Mouse (Mus musculus): ENCODE measurements around the gene Aff3. TPM values are rescaled to one million over a fixed set of nuclear protein-coding genes. Genes with fewer than 3 reads are reported as not detected.
A peak's percentile ranks its signal among the peaks of the same experiment; 100 is the strongest.

The Aff3 gene
- total and polyA plus RNA-seq, 2 experiments from 2014 or later = 1.1 to 1.9 TPM

- no peak for TF ChIP-seq CTCF (IDR thresholded peaks at IDR 0.05; ENCODE audit: low read depth)
- no peak for TF ChIP-seq EP300 (IDR thresholded peaks at IDR 0.05; ENCODE audit: low read depth)
- DNase-seq (ENCODE audit: low spot score) = no peak
- Histone ChIP-seq H3K27ac (ENCODE audit: low read depth) (no peak overlapping the region), H3K4me1 (ENCODE audit: control insufficient read depth, insufficient read depth) (peaks cover 5% of the 10 kb centered on the region; the same call in 1 of the 2 replicates), H3K9ac (replicated peaks; ENCODE audit: low read depth, low read length) (no peak overlapping the region), H3K9me3 (replicated peaks; ENCODE audit: control insufficient read depth, low read length) (no peaks in the 10 kb centered on the region), H3K4me3 (ENCODE audit: low read depth, low read length) (no peak overlapping the region), H3K4me2 (ENCODE audit: low read depth, low read length) (no peak overlapping the region), H3K27me3 (ENCODE audit: control insufficient read depth, insufficient read depth, low read length) (no peaks in the 10 kb centered on the region), H3K36me3 (replicated peaks; ENCODE audit: control insufficient read depth, insufficient read depth, low read length) (no peaks in the 10 kb centered on the region)
- ATAC-seq (ENCODE audit: insufficient read depth, low read depth) = no peak
- 47% methylated on average over 5 of the region's 5 CpGs for WGBS
Measured at GRCm38 (mm10) chr1:38212386-38212785, 452.4 kb downstream of the Aff3 start.

DNA sequence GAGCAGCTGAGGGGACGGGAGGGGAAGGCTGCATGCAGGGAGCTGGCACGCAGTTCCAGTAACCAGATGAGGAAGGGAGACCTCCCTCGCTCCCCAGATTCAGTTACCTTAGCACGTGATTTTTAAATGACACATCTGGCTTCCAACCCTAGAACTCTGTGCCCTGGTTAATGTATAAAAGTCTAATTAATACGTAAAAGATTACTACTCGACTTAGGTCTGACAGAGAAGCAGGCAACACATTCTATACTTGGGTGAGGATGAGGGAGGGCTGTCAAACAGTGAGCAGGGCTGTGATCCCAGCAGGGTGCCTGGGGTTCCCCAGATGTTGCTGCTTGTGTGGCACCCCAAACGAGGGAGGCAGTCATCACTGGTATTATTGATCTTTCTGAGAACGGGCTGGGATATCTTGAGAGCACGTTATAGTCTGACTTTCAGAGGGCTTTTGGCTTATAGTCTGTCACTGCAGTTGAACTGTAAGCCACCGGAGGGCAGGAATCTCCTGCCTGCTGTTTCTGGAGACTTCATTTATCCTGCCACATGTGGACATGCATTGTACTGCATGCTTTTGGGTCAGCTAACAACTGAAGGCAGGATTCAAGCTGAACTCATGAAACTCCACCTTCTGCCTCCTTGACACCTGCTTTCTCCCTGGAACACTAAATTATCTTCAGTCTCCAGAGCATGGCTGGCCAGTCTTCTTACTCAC lies 462.1 kb downstream of the Aff3 start:
- Histone ChIP-seq H3K27me3 (ENCODE audit: control insufficient read depth, insufficient read depth, low read length) (no peaks in the 10 kb centered on the region), H3K27ac (ENCODE audit: low read depth) (no peak overlapping the region), H3K9ac (replicated peaks; ENCODE audit: low read depth, low read length) (no peak overlapping the region), H3K4me3 (ENCODE audit: low read depth, low read length) (no peak overlapping the region), H3K9me3 (replicated peaks; ENCODE audit: control insufficient read depth, low read length) (no peaks in the 10 kb centered on the region), H3K4me2 (ENCODE audit: low read depth, low read length) (no peak overlapping the region), H3K36me3 (replicated peaks; ENCODE audit: control insufficient read depth, insufficient read depth, low read length) (no peaks in the 10 kb centered on the region), H3K4me1 (ENCODE audit: control insufficient read depth, insufficient read depth) (peaks cover 4% of the 10 kb centered on the region; the same call in 1 of the 2 replicates)
- WGBS = 76% methylated on average over 10 of the region's 10 CpGs
- TF ChIP-seq EP300 (IDR thresholded peaks at IDR 0.05; ENCODE audit: low read depth) = no peak
- peak; percentile 86 for TF ChIP-seq CTCF (IDR thresholded peaks at IDR 0.05; ENCODE audit: low read depth)
- ATAC-seq (ENCODE audit: insufficient read depth, low read depth) = no peak
- peak; percentile 60 for DNase-seq (ENCODE audit: low spot score)

GRCm38 (mm10) chr1:38201796-38202195 lies 463.0 kb downstream of the Aff3 start:
- Histone ChIP-seq H3K27me3 (ENCODE audit: control insufficient read depth, insufficient read depth, low read length) (no peaks in the 10 kb centered on the region), H3K4me2 (ENCODE audit: low read depth, low read length) (no peak overlapping the region), H3K4me3 (ENCODE audit: low read depth, low read length) (no peak overlapping the region), H3K9ac (replicated peaks; ENCODE audit: low read depth, low read length) (no peak overlapping the region), H3K27ac (ENCODE audit: low read depth) (no peak overlapping the region), H3K4me1 (ENCODE audit: control insufficient read depth, insufficient read depth) (peaks cover 4% of the 10 kb centered on the region; the same call in 1 of the 2 replicates), H3K36me3 (replicated peaks; ENCODE audit: control insufficient read depth, insufficient read depth, low read length) (no peaks in the 10 kb centered on the region), H3K9me3 (replicated peaks; ENCODE audit: control insufficient read depth, low read length) (no peaks in the 10 kb centered on the region)
- no peak for TF ChIP-seq CTCF (IDR thresholded peaks at IDR 0.05; ENCODE audit: low read depth)
- no peak for TF ChIP-seq EP300 (IDR thresholded peaks at IDR 0.05; ENCODE audit: low read depth)
- DNase-seq (ENCODE audit: low spot score) (no peak), ATAC-seq (ENCODE audit: insufficient read depth, low read depth) (no peak)
- WGBS = 84% methylated on average over 3 of the region's 3 CpGs

DNA sequence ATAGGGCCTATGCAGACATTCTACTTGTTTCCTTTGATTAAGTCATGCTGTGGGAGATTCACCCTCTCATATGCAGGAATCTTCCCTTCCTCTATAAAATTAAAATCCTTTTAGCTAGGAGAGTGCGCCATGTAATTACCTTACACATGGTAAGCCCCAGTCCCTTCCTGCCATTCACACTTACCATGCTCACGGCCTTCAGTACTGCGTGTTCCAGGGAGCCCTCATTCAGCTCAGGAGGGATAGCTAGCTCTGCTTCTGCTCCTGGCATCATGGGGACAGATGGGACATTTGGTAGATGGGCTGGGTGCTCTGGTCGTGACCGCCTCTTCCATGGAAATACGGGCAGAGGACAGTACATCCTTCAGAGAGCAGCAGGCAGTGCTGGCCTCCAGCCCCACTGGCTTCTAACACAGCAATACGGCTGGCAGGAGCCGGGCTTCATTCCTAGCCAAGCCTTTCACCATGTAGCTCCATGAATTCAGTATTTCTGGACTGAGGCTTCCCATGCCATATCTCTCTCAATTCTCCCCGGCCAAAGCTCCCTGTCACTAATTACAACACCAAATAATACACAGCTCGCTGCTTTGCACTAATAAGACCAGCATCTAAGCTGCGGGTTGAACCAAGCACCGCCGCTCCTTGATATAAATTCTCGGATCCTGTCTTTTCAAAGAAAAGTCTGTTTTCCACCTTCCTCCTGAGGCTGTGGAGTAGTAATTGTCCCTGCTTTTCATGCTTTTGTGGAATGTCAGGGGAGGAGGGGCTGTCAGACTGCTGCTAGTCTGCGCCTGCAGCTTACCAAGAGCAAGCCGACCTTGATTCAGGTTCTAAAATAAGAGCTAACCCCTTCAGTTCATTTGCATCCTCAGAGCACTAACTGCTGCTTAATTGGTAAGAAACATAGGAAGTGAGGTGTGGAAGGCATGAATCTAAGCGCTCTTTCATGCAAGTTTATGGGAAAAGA lies 464.8 kb downstream of the Aff3 start:
- Histone ChIP-seq H3K9ac (replicated peaks; ENCODE audit: low read depth, low read length) (no peak overlapping the region), H3K4me1 (ENCODE audit: control insufficient read depth, insufficient read depth) (peaks cover 4% of the 10 kb centered on the region; the same call in 1 of the 2 replicates), H3K27me3 (ENCODE audit: control insufficient read depth, insufficient read depth, low read length) (no peaks in the 10 kb centered on the region), H3K9me3 (replicated peaks; ENCODE audit: control insufficient read depth, low read length) (no peaks in the 10 kb centered on the region), H3K27ac (ENCODE audit: low read depth) (peak overlapping the region; percentile 59), H3K36me3 (replicated peaks; ENCODE audit: control insufficient read depth, insufficient read depth, low read length) (no peaks in the 10 kb centered on the region), H3K4me2 (ENCODE audit: low read depth, low read length) (no peak overlapping the region), H3K4me3 (ENCODE audit: low read depth, low read length) (no peak overlapping the region)
- WGBS = 52% methylated on average over 17 of the region's 17 CpGs
- peak; percentile 35 for DNase-seq (ENCODE audit: low spot score)
- TF ChIP-seq EP300 (IDR thresholded peaks at IDR 0.05; ENCODE audit: low read depth) = no peak
- no peak for TF ChIP-seq CTCF (IDR thresholded peaks at IDR 0.05; ENCODE audit: low read depth)
- peak; percentile 47; the same call in 1 of the 2 replicates for ATAC-seq (ENCODE audit: insufficient read depth, low read depth)

GRCm38 (mm10) chr1:38198393-38199029 lies 466.2 kb downstream of the Aff3 start:
- Histone ChIP-seq H3K4me3 (ENCODE audit: low read depth, low read length) (no peak overlapping the region), H3K27ac (ENCODE audit: low read depth) (no peak overlapping the region), H3K4me2 (ENCODE audit: low read depth, low read length) (no peak overlapping the region), H3K36me3 (replicated peaks; ENCODE audit: control insufficient read depth, insufficient read depth, low read length) (no peaks in the 10 kb centered on the region), H3K27me3 (ENCODE audit: control insufficient read depth, insufficient read depth, low read length) (no peaks in the 10 kb centered on the region), H3K9me3 (replicated peaks; ENCODE audit: control insufficient read depth, low read length) (no peaks in the 10 kb centered on the region), H3K9ac (replicated peaks; ENCODE audit: low read depth, low read length) (no peak overlapping the region), H3K4me1 (ENCODE audit: control insufficient read depth, insufficient read depth) (peaks cover 4% of the 10 kb centered on the region; the same call in 1 of the 2 replicates)
- TF ChIP-seq EP300 (IDR thresholded peaks at IDR 0.05; ENCODE audit: low read depth) (no peak), CTCF (IDR thresholded peaks at IDR 0.05; ENCODE audit: low read depth) (no peak)
- 87% methylated on average over 15 of the region's 15 CpGs for WGBS
- ATAC-seq (ENCODE audit: insufficient read depth, low read depth) (no peak), DNase-seq (ENCODE audit: low spot score) (no peak)

All from heart, postnatal 0 days (tissue).